Mouse (Mus musculus): ENCODE results near the gene Fosb. TPM values are rescaled to one million over a fixed set of nuclear protein-coding genes. Genes with fewer than 3 reads are reported as not detected.

Gene Fosb
- polyA plus RNA-seq, 1 experiment from 2014 or later, result 0.22 TPM

GRCm38 (mm10) chr7:19344938-19345471 is 35.2 kb upstream of the Fosb start:
- 0% methylated on average over 31 of the region's 31 CpGs for WGBS
- peak overlapping the region; percentile 97 for H3K27ac ChIP-seq (ENCODE audit: low read length)
- peak overlapping the region; percentile 89 for H3K4me3 ChIP-seq (ENCODE audit: low read length)
- ATAC-seq (ENCODE audit: low FRiP score, low TSS enrichment), result peak; percentile 92
- peak overlapping the region; percentile 93 for H3K9ac ChIP-seq (replicated peaks; ENCODE audit: low read length)
- peaks cover 7% of the 10 kb centered on the region for H3K36me3 ChIP-seq (ENCODE audit: insufficient read depth, low read length)
- H3K4me2 ChIP-seq (replicated peaks; ENCODE audit: low read depth, low read length), result peak overlapping the region; percentile 74
- H3K4me1 ChIP-seq (ENCODE audit: insufficient read depth, low read length), result peaks cover 44% of the 10 kb centered on the region
- H3K9me3 ChIP-seq (ENCODE audit: low read length), result no peaks in the 10 kb centered on the region
- peaks cover 13% of the 10 kb centered on the region for H3K27me3 ChIP-seq (ENCODE audit: insufficient read depth, low read length)

GRCm38 (mm10) chr7:19344237-19344847 is 34.5 kb upstream of the Fosb start, which contains the start of gene Ercc1:
Ercc1 (plus strand) TSS chr7:19344778.
- Histone ChIP-seq H3K9me3 (ENCODE audit: low read length) (no peaks in the 10 kb centered on the region), H3K36me3 (ENCODE audit: insufficient read depth, low read length) (peaks cover 7% of the 10 kb centered on the region), H3K9ac (replicated peaks; ENCODE audit: low read length) (peak within 1 kb of the TSS; percentile 93), H3K27ac (ENCODE audit: low read length) (peak within 1 kb of the TSS; percentile 97), H3K4me3 (ENCODE audit: low read length) (peak within 1 kb of the TSS; percentile 89), H3K27me3 (ENCODE audit: insufficient read depth, low read length) (peaks cover 13% of the 10 kb centered on the region), H3K4me1 (ENCODE audit: insufficient read depth, low read length) (peaks cover 38% of the 10 kb centered on the region), H3K4me2 (replicated peaks; ENCODE audit: low read depth, low read length) (peak within 1 kb of the TSS; percentile 87)
- peak; percentile 3; the same call in 1 of the 2 replicates for ATAC-seq (ENCODE audit: low FRiP score, low TSS enrichment)
- 20% methylated on average over 12 of the region's 12 CpGs for WGBS

- no peak overlapping the region for H3K27ac ChIP-seq (ENCODE audit: low read length)
- peak overlapping the region; percentile 87 for H3K4me2 ChIP-seq (replicated peaks; ENCODE audit: low read depth, low read length)
- under 1% methylated on average over 11 of the region's 11 CpGs for WGBS
- H3K4me3 ChIP-seq (ENCODE audit: low read length), result no peak overlapping the region
- peaks cover 1% of the 10 kb centered on the region; the same call in 1 of the 2 replicates for H3K36me3 ChIP-seq (ENCODE audit: insufficient read depth, low read length)
- H3K27me3 ChIP-seq (ENCODE audit: insufficient read depth, low read length), result peaks cover 13% of the 10 kb centered on the region
- no peak for ATAC-seq (ENCODE audit: low FRiP score, low TSS enrichment)
- H3K9ac ChIP-seq (replicated peaks; ENCODE audit: low read length), result no peak overlapping the region
- peaks cover 38% of the 10 kb centered on the region for H3K4me1 ChIP-seq (ENCODE audit: insufficient read depth, low read length)
- no peaks in the 10 kb centered on the region for H3K9me3 ChIP-seq (ENCODE audit: low read length)
These were observed 33.5 kb upstream of the Fosb start for GRCm38 (mm10) chr7:19343210-19343808.

- Histone ChIP-seq H3K4me2 (replicated peaks; ENCODE audit: low read depth, low read length) (peak overlapping the region; percentile 87), H3K36me3 (ENCODE audit: insufficient read depth, low read length) (no peaks in the 10 kb centered on the region), H3K27ac (ENCODE audit: low read length) (no peak overlapping the region), H3K9ac (replicated peaks; ENCODE audit: low read length) (peak overlapping the region; percentile 61), H3K4me3 (ENCODE audit: low read length) (peak overlapping the region; percentile 50), H3K27me3 (ENCODE audit: insufficient read depth, low read length) (peaks cover 13% of the 10 kb centered on the region), H3K4me1 (ENCODE audit: insufficient read depth, low read length) (peaks cover 38% of the 10 kb centered on the region), H3K9me3 (ENCODE audit: low read length) (no peaks in the 10 kb centered on the region)
- ATAC-seq (ENCODE audit: low FRiP score, low TSS enrichment), result no peak
- WGBS, result under 1% methylated on average over 27 of the region's 27 CpGs
These were observed 32.7 kb upstream of the Fosb start for GRCm38 (mm10) chr7:19342481-19343027.

GRCm38 (mm10) chr7:19341761-19342409 is 32.0 kb upstream of the Fosb start:
- H3K4me3 ChIP-seq (ENCODE audit: low read length), result peak overlapping the region; percentile 50
- peak overlapping the region; percentile 87 for H3K4me2 ChIP-seq (replicated peaks; ENCODE audit: low read depth, low read length)
- no peaks in the 10 kb centered on the region for H3K36me3 ChIP-seq (ENCODE audit: insufficient read depth, low read length)
- H3K27me3 ChIP-seq (ENCODE audit: insufficient read depth, low read length), result peaks cover 13% of the 10 kb centered on the region
- peak overlapping the region; percentile 61 for H3K9ac ChIP-seq (replicated peaks; ENCODE audit: low read length)
- WGBS, result under 1% methylated on average over 41 of the region's 41 CpGs
- H3K9me3 ChIP-seq (ENCODE audit: low read length), result no peaks in the 10 kb centered on the region
- ATAC-seq (ENCODE audit: low FRiP score, low TSS enrichment), result no peak
- no peak overlapping the region for H3K27ac ChIP-seq (ENCODE audit: low read length)
- H3K4me1 ChIP-seq (ENCODE audit: insufficient read depth, low read length), result peaks cover 38% of the 10 kb centered on the region

GRCm38 (mm10) chr7:19341250-19341649 is 31.4 kb upstream of the Fosb start:
- H3K4me3 ChIP-seq (ENCODE audit: low read length), result peak overlapping the region; percentile 50
- no peak overlapping the region for H3K27ac ChIP-seq (ENCODE audit: low read length)
- no peaks in the 10 kb centered on the region for H3K9me3 ChIP-seq (ENCODE audit: low read length)
- H3K36me3 ChIP-seq (ENCODE audit: insufficient read depth, low read length), result no peaks in the 10 kb centered on the region
- 18% methylated on average over 10 of the region's 10 CpGs for WGBS
- peaks cover 38% of the 10 kb centered on the region for H3K4me1 ChIP-seq (ENCODE audit: insufficient read depth, low read length)
- peak overlapping the region; percentile 87 for H3K4me2 ChIP-seq (replicated peaks; ENCODE audit: low read depth, low read length)
- no peak for ATAC-seq (ENCODE audit: low FRiP score, low TSS enrichment)
- H3K27me3 ChIP-seq (ENCODE audit: insufficient read depth, low read length), result peaks cover 13% of the 10 kb centered on the region
- H3K9ac ChIP-seq (replicated peaks; ENCODE audit: low read length), result peak overlapping the region; percentile 61; the same call in 1 of the 2 replicates

- Histone ChIP-seq H3K4me3 (ENCODE audit: low read length) (no peak overlapping the region), H3K9me3 (ENCODE audit: low read length) (no peaks in the 10 kb centered on the region), H3K4me2 (replicated peaks; ENCODE audit: low read depth, low read length) (no peak overlapping the region), H3K27ac (ENCODE audit: low read length) (no peak overlapping the region), H3K9ac (replicated peaks; ENCODE audit: low read length) (no peak overlapping the region), H3K4me1 (ENCODE audit: insufficient read depth, low read length) (peaks cover 30% of the 10 kb centered on the region), H3K36me3 (ENCODE audit: insufficient read depth, low read length) (no peaks in the 10 kb centered on the region), H3K27me3 (ENCODE audit: insufficient read depth, low read length) (peaks cover 13% of the 10 kb centered on the region)
- no peak for ATAC-seq (ENCODE audit: low FRiP score, low TSS enrichment)
- WGBS, result 54% methylated on average over 7 of the region's 7 CpGs
These were observed 28.7 kb upstream of the Fosb start for GRCm38 (mm10) chr7:19338596-19338995.

GRCm38 (mm10) chr7:19338060-19338459 is 28.2 kb upstream of the Fosb start:
- Histone ChIP-seq H3K9me3 (ENCODE audit: low read length) (no peaks in the 10 kb centered on the region), H3K36me3 (ENCODE audit: insufficient read depth, low read length) (no peaks in the 10 kb centered on the region), H3K27me3 (ENCODE audit: insufficient read depth, low read length) (peaks cover 13% of the 10 kb centered on the region), H3K27ac (ENCODE audit: low read length) (no peak overlapping the region), H3K4me1 (ENCODE audit: insufficient read depth, low read length) (peaks cover 29% of the 10 kb centered on the region), H3K4me3 (ENCODE audit: low read length) (no peak overlapping the region), H3K4me2 (replicated peaks; ENCODE audit: low read depth, low read length) (no peak overlapping the region), H3K9ac (replicated peaks; ENCODE audit: low read length) (no peak overlapping the region)
- WGBS, result 48% methylated on average over 2 of the region's 2 CpGs
- ATAC-seq (ENCODE audit: low FRiP score, low TSS enrichment), result no peak

GRCm38 (mm10) chr7:19337122-19337521 is 27.3 kb upstream of the Fosb start:
- ATAC-seq (ENCODE audit: low FRiP score, low TSS enrichment), result no peak
- H3K9ac ChIP-seq (replicated peaks; ENCODE audit: low read length), result no peak overlapping the region
- 52% methylated on average over 10 of the region's 10 CpGs for WGBS
- H3K4me3 ChIP-seq (ENCODE audit: low read length), result no peak overlapping the region
- H3K36me3 ChIP-seq (ENCODE audit: insufficient read depth, low read length), result no peaks in the 10 kb centered on the region
- no peak overlapping the region for H3K27ac ChIP-seq (ENCODE audit: low read length)
- H3K27me3 ChIP-seq (ENCODE audit: insufficient read depth, low read length), result peaks cover 13% of the 10 kb centered on the region
- no peaks in the 10 kb centered on the region for H3K9me3 ChIP-seq (ENCODE audit: low read length)
- peaks cover 21% of the 10 kb centered on the region for H3K4me1 ChIP-seq (ENCODE audit: insufficient read depth, low read length)
- no peak overlapping the region for H3K4me2 ChIP-seq (replicated peaks; ENCODE audit: low read depth, low read length)

All from kidney, embryonic 16.5 days (tissue).